Mouse (Mus musculus): Measurements from ENCODE around the gene Klhl42. TPM values are rescaled to one million over a fixed set of nuclear protein-coding genes. Genes with fewer than 3 reads are reported as not detected.

Gene Klhl42
- polyA plus RNA-seq, 1 experiment from 2014 or later = 10.5 TPM

DNA sequence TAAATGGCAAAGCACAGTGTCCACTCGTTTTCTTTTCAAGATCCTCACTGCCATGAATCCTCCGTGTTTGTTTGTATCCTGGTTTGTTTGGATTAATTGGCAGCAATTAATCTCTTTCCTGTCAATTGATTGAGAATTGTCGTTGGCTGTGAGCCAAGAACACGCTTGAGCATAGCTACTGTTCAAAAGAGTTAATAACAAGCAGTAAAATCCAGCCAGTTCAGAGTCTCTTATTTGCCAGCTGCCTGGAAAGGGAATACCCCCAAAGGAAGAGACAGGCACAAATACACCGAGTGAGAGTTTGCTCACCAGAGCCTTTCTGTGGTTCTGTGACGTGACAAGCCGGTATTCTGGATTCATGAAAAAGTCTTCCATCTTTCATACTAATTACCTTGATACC is 29.1 kb upstream of the Klhl42 start:
- H3K4me3 ChIP-seq = no peak overlapping the region
- H3K27me3 ChIP-seq = no peaks in the 10 kb centered on the region
- ATAC-seq (ENCODE audit: low FRiP score) = no peak
- WGBS = 71% methylated on average over 7 of the region's 7 CpGs
- no peak overlapping the region for H3K9ac ChIP-seq
- no peaks in the 10 kb centered on the region for H3K4me1 ChIP-seq
- H3K27ac ChIP-seq = no peak overlapping the region
- peaks cover 56% of the 10 kb centered on the region for H3K36me3 ChIP-seq
- H3K9me3 ChIP-seq (replicated peaks) = no peaks in the 10 kb centered on the region
- no peak overlapping the region for H3K4me2 ChIP-seq (replicated peaks)

DNA sequence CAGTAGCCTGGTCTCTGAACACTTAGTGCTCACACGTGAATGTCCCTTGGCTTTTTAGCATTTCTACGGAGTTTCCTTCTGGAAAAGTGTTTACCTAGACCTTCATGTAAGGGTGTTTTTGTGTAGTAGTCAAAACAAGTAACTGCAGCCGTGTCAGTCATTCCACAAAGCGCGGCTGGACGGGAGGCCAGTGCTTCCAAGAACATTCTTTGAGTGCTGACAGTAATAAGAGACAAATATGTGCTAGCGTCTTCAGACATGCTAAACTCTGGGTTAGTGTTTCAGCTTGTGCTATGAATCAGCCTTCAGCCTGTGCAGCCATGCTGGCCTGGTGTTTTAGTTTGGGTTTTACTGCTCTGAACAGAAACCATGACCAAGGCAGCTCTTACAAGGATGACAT is 28.5 kb upstream of the Klhl42 start:
- Histone ChIP-seq H3K4me2 (replicated peaks) (no peak overlapping the region), H3K9me3 (replicated peaks) (no peaks in the 10 kb centered on the region), H3K4me3 (no peak overlapping the region), H3K27me3 (no peaks in the 10 kb centered on the region), H3K27ac (no peak overlapping the region), H3K9ac (no peak overlapping the region), H3K36me3 (peaks cover 59% of the 10 kb centered on the region), H3K4me1 (no peaks in the 10 kb centered on the region)
- 85% methylated on average over 7 of the region's 7 CpGs for WGBS
- no peak for ATAC-seq (ENCODE audit: low FRiP score)

DNA sequence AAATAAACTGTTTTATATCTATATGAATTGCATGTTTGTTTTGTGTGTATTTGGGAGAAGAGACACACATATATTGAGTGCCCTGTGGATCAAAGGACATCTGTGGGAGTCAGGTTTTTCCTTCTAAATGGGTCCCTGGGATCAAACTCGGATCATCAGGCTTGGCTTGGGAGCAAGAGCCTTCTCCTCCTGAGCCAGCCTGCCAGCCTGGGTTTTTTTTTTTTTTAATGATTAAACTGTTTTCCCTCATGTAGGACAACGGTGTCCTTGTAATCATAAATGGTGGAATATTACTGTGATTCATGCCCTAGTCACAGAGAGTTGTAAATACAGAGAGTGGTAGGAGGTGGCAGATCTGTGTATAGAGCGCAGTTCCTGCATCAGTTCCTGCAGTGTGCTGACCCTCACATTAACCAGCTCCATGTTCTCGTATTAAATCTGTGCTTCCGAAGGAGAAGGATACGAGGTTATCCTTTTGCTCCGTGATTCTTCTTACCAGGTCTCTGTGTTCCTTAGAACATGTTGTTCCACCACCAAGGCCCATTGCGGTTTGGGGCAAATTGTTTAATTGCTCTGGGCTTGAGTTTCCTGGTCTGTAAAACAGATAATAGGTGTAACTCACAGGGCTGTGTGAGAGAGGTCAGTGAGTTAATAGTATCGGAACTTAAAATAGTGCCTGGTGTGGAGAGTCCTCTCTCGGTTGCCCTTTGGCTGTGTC is 26.8 kb upstream of the Klhl42 start:
- Histone ChIP-seq H3K4me2 (replicated peaks) (no peak overlapping the region), H3K9ac (no peak overlapping the region), H3K27ac (no peak overlapping the region), H3K4me1 (no peaks in the 10 kb centered on the region), H3K9me3 (replicated peaks) (no peaks in the 10 kb centered on the region), H3K27me3 (no peaks in the 10 kb centered on the region), H3K4me3 (no peak overlapping the region), H3K36me3 (peaks cover 55% of the 10 kb centered on the region)
- ATAC-seq (ENCODE audit: low FRiP score) = no peak
- 93% methylated on average over 10 of the region's 10 CpGs for WGBS

DNA sequence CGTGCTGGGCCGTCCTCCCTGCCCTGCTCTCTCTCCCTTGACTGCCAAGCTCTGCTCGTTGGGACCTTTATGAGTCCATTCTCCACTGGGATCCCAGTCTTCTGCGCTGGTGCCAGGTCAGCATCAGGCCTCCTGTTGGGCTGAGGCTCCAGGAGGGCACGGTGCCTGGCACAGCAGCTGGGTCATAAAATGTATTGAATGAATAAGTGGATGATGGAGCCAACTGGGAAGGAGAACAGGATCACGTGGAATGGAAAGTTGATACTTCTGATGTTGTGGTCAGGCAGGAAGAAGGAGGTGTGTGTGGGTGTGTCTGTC is 26.3 kb upstream of the Klhl42 start:
- H3K4me2 ChIP-seq (replicated peaks) = no peak overlapping the region
- peaks cover 55% of the 10 kb centered on the region for H3K36me3 ChIP-seq
- H3K9me3 ChIP-seq (replicated peaks) = no peaks in the 10 kb centered on the region
- H3K4me3 ChIP-seq = no peak overlapping the region
- no peak overlapping the region for H3K27ac ChIP-seq
- H3K4me1 ChIP-seq = no peaks in the 10 kb centered on the region
- H3K9ac ChIP-seq = no peak overlapping the region
- no peaks in the 10 kb centered on the region for H3K27me3 ChIP-seq
- ATAC-seq (ENCODE audit: low FRiP score) = no peak
- 91% methylated on average over 6 of the region's 6 CpGs for WGBS

DNA sequence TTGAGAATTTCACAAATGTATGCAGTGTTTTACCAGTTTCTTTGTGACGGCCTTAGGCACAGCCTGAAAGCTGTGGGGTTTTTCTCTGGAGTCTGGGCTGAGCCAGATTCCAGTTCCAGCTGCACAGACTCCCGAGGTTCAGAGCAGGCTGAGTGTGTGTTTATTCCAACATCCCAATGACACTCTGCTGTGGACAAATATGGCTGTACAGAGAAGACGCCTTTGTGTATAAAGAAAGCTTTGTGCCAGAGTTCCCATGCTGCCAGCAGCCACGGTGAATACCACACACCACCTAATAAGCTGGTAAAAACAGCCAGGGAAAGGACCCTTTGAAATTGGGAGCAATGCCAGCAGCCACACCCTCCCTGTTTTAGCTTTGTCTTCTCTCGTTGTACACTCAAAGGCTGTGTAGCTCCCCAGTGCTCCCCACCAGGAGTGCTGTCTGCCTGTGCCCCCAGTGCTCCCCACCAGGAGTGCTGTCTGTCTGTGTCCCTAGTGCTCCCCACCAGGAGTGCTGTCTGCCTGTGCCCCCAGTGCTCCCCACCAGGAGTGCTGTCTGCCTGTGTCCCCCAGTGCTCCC is 15.3 kb upstream of the Klhl42 start:
- Histone ChIP-seq H3K36me3 (peaks cover 21% of the 10 kb centered on the region), H3K4me1 (no peaks in the 10 kb centered on the region), H3K27me3 (no peaks in the 10 kb centered on the region), H3K4me2 (replicated peaks) (no peak overlapping the region), H3K27ac (no peak overlapping the region), H3K9ac (no peak overlapping the region), H3K9me3 (replicated peaks) (no peaks in the 10 kb centered on the region), H3K4me3 (no peak overlapping the region)
- ATAC-seq (ENCODE audit: low FRiP score) = 0 out of 2 replicates have a peak, but pooled peaks have one; percentile 40
- WGBS = 52% methylated on average over 5 of the region's 5 CpGs

DNA sequence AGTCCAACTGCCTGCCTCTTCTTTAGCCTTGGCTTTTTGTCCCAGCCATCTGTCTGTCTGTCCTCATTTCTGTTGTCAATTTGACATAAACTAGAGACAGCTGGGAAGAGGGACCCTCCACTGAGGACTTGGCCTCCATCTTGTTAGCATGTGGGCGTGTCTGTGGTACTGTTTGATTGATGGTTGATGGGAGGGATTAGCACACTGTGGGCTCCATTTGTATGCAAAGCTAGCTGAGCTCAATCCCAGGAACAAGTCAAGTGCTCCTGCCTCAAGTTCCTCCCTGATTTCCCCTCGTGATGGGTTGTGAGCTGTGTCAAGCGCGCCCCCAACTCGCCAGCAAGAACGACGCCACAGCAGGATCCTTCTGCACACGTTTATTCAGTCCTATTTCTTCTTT is 14.3 kb upstream of the Klhl42 start:
- no peak overlapping the region for H3K27ac ChIP-seq
- ATAC-seq (ENCODE audit: low FRiP score) = no peak; the same call in 1 of the 2 replicates
- no peaks in the 10 kb centered on the region for H3K4me1 ChIP-seq
- no peak overlapping the region for H3K4me3 ChIP-seq
- H3K27me3 ChIP-seq = no peaks in the 10 kb centered on the region
- no peaks in the 10 kb centered on the region for H3K9me3 ChIP-seq (replicated peaks)
- WGBS = 79% methylated on average over 8 of the region's 8 CpGs
- no peak overlapping the region for H3K4me2 ChIP-seq (replicated peaks)
- H3K36me3 ChIP-seq = peaks cover 12% of the 10 kb centered on the region; the same call in 1 of the 2 replicates
- H3K9ac ChIP-seq = no peak overlapping the region

DNA sequence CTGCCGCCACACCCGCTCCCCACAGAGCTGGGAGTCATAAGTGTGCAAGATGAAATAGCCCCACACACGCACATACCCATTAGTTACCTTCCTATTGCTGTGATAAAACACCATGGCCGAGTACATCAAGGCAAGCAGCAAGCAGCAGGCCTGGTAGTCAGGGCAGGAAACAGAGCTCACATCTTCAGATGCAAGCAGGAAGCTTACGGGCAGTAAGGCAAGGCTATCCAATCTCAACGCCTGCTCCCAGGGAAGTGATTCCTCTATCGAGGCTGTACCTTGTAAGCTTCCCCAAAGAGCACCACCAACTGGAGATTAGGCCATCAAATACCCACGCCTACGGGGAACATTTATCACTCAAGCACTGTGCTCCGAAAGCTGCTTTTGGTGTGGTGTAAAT is 11.3 kb upstream of the Klhl42 start:
- Histone ChIP-seq H3K27me3 (no peaks in the 10 kb centered on the region), H3K4me3 (no peak overlapping the region), H3K27ac (no peak overlapping the region), H3K9ac (no peak overlapping the region), H3K4me1 (no peaks in the 10 kb centered on the region), H3K4me2 (replicated peaks) (no peak overlapping the region), H3K36me3 (no peaks in the 10 kb centered on the region), H3K9me3 (replicated peaks) (no peaks in the 10 kb centered on the region)
- WGBS = 92% methylated on average over 10 of the region's 10 CpGs
- no peak for ATAC-seq (ENCODE audit: low FRiP score)

DNA sequence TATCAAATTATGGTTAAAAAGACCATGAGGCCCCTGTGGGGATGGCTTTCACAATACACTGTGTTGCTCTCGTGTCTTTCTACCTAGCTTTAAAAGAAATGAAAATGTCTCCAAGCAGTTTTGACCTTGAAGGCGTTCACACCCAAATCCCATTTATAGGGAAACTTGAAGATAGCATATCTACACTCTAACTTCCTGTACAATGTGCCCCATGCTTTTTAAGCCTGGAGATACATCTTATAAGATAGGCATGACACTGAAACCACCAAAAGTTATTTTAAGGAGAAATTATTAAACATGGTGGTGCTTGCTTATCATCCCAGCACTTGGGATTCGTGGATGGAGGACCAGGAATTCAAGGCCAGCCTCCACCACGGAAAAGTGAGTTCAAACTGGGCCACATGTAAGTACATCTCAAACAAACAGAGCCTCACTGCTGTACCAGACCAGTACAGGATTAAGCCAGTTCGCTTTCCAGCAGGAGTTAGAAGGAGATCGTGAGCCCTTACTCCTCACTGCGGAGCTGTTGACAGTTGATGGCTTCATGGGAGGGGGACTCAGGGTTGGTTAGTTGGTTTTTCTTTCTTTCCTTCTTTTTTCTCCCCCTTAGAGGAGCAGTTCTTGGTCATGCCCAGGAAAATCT is 5.7 kb upstream of the Klhl42 start:
- no peak for ATAC-seq (ENCODE audit: low FRiP score)
- WGBS = 55% methylated on average over 7 of the region's 7 CpGs
- H3K36me3 ChIP-seq = no peaks in the 10 kb centered on the region
- no peak overlapping the region for H3K4me3 ChIP-seq
- H3K27ac ChIP-seq = no peak overlapping the region
- H3K4me2 ChIP-seq (replicated peaks) = no peak overlapping the region
- no peaks in the 10 kb centered on the region for H3K27me3 ChIP-seq
- H3K4me1 ChIP-seq = peaks cover 12% of the 10 kb centered on the region
- no peak overlapping the region for H3K9ac ChIP-seq
- H3K9me3 ChIP-seq (replicated peaks) = no peaks in the 10 kb centered on the region

DNA sequence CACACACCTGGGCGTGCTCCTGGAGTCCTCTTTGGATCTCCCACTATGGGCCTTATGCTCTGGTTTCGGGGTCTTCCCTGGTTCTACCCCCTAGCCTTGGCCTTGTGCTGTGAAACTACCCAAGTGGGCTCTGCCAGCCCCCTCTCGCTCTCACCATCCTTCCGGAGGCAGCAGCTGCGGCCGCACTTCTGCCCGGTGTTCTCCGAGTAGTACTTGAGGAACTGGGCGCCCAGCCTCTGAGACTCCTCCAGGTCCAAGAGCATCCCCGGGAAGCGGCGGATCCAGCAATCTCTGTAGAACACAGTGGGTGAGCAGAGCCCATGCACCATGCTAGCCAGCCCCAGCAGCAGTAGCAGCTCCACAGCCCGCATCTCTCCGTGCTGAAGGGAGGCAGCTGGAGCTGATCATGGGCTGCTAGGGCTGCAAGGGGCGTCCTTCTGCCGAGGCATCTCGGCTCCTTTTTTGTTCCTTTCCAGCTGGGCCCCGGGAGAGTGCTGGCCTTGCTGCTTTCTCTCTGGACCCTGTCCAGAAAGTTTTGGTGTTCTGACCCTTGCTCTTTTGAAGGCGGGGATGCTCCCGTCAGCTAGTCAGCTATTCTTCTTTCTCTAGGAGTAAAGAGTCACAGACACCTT is 4.5 kb upstream of the Klhl42 start, which contains the start of gene Mansc4:
Gene Mansc4 (minus strand): TSS at position 439 of the 632 bp plus-strand sequence.
- Histone ChIP-seq H3K4me2 (replicated peaks) (peak within 1 kb of the TSS; percentile 57), H3K4me3 (peak within 1 kb of the TSS; percentile 30), H3K27ac (no peak within 1 kb of the TSS), H3K36me3 (no peaks in the 10 kb centered on the region), H3K4me1 (peaks cover 12% of the 10 kb centered on the region), H3K27me3 (no peaks in the 10 kb centered on the region), H3K9ac (peak within 1 kb of the TSS; percentile 50), H3K9me3 (replicated peaks) (no peaks in the 10 kb centered on the region)
- ATAC-seq (ENCODE audit: low FRiP score) = no peak
- 5% methylated on average over 20 of the region's 20 CpGs for WGBS

DNA sequence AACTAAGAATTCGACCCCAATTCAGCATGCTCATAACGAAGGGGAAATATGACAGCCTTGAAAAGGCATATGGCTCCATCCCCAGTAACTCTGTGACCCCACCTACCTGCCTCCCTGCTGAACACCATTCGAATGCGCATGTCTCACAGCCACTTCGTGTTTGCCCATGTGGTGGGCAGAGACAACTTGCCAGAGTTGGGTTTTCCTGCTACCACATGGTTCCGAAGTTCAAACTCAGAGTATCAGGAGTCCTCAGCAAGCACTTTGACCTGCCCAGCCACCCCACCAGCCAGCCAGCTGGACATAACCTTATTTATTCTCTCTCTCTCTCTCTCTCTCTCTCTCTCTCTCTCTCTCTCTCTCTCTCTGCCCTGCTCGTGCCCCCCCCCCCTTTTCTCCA is 3.4 kb upstream of the Klhl42 start:
- H3K27ac ChIP-seq = no peak overlapping the region
- H3K36me3 ChIP-seq = no peaks in the 10 kb centered on the region
- H3K4me3 ChIP-seq = no peak overlapping the region
- H3K27me3 ChIP-seq = no peaks in the 10 kb centered on the region
- H3K4me2 ChIP-seq (replicated peaks) = no peak overlapping the region
- 38% methylated on average over 6 of the region's 7 CpGs for WGBS
- no peak for ATAC-seq (ENCODE audit: low FRiP score)
- no peaks in the 10 kb centered on the region for H3K9me3 ChIP-seq (replicated peaks)
- H3K9ac ChIP-seq = no peak overlapping the region
- H3K4me1 ChIP-seq = peaks cover 19% of the 10 kb centered on the region

DNA sequence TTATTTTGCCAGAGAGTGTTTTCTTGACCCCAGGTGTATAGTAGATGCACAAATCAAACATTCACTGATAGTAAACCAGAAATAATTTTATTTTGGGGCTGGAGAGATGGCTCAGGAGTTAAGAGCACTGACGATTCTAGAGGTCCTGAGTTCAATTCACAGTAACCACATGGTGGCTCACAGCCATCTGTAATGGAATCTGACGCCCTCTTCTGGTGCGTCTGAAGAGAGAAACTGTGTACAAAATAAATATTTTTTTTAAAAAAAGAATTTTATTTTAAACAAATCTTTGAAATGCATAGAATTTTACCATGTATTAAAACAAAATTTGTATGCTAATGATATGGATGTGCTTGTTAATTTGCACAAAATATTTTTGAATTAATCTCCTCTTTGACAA is 2.7 kb upstream of the Klhl42 start:
- 82% methylated on average over 3 of the region's 3 CpGs for WGBS
- no peaks in the 10 kb centered on the region for H3K9me3 ChIP-seq (replicated peaks)
- no peaks in the 10 kb centered on the region for H3K27me3 ChIP-seq
- no peak overlapping the region for H3K9ac ChIP-seq
- H3K4me1 ChIP-seq = peaks cover 25% of the 10 kb centered on the region
- H3K27ac ChIP-seq = no peak overlapping the region
- no peak overlapping the region for H3K4me3 ChIP-seq
- no peak overlapping the region for H3K4me2 ChIP-seq (replicated peaks)
- ATAC-seq (ENCODE audit: low FRiP score) = no peak
- H3K36me3 ChIP-seq = no peaks in the 10 kb centered on the region

DNA sequence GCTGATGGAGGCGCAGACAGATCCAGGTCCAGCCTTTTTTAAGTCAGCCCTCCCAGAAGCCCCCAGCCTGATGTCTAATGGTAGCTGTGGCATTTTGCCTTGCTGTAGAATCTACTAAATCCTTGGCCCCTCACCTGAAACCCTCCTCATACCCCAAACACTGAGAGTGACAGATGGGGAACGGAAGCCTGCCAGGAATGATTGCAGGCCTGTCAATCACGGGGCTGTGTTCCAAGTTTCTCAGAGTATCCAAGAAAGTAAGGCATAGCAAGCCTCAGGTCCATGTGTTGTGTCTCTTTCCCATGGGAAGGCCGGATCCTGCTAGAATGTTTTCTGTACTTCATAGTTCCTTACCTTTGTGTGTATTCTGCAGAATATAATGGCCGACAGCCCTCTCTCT is 988 bp upstream of the Klhl42 start:
- H3K4me1 ChIP-seq = peaks cover 35% of the 10 kb centered on the region
- H3K4me3 ChIP-seq = 0 out of 2 replicates have a peak overlapping the region, but pooled peaks have one; percentile 60
- H3K27me3 ChIP-seq = no peaks in the 10 kb centered on the region
- no peak overlapping the region for H3K9ac ChIP-seq
- H3K9me3 ChIP-seq (replicated peaks) = no peaks in the 10 kb centered on the region
- no peak overlapping the region for H3K27ac ChIP-seq
- peak overlapping the region; percentile 97 for H3K4me2 ChIP-seq (replicated peaks)
- no peak for ATAC-seq (ENCODE audit: low FRiP score)
- WGBS = 69% methylated on average over 5 of the region's 5 CpGs
- H3K36me3 ChIP-seq = no peaks in the 10 kb centered on the region
